Mouse (Mus musculus): Measurements from ENCODE around the gene Cntn4. TPM values are rescaled to one million over a fixed set of nuclear protein-coding genes. Genes with fewer than 3 reads are reported as not detected.

Gene Cntn4
- polyA plus RNA-seq, 1 experiment, result not detected

DNA sequence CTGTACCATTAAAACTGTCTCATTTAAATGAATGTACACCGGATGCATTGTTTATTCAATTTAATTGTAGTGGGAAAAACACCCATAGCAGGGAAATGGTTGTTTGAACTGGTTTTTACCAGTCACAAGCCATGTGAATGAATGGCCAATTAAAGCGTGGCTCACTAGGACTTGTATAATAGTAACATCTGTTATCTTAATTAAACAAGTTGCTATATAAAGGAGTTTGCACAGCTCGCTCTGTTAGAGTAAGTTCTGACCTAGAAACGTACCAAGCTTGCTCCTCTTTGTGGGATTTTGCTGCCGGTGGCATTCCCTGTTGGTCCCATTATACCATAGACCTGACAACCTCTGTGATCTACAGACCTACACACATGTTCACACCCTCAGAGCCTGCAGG, 902.7 kb downstream of the Cntn4 start:
- Histone ChIP-seq H3K27ac (ENCODE audit: control insufficient read depth, insufficient read depth, low read length) (no peak overlapping the region), H3K27me3 (ENCODE audit: control insufficient read depth, insufficient read depth, low read length) (no peaks in the 10 kb centered on the region), H3K36me3 (ENCODE audit: control insufficient read depth, insufficient read depth, low read length) (no peaks in the 10 kb centered on the region), H3K4me3 (ENCODE audit: control insufficient read depth, insufficient read depth, low read length) (no peak overlapping the region), H3K4me1 (replicated peaks; ENCODE audit: control insufficient read depth, insufficient read depth, low read length) (no peaks in the 10 kb centered on the region)
- no peak for DNase-seq
- 83% methylated on average over 5 of the region's 5 CpGs for WGBS
- TF ChIP-seq POLR2A (IDR thresholded peaks at IDR 0.05; ENCODE audit: control insufficient read depth, extremely low read depth, insufficient read depth, low read length, poor library complexity) (no peak), CTCF (IDR thresholded peaks at IDR 0.05; ENCODE audit: borderline replicate concordance, control insufficient read depth, extremely low read depth, insufficient read depth, low read length, poor library complexity) (no peak)

- TF ChIP-seq POLR2A (IDR thresholded peaks at IDR 0.05; ENCODE audit: control insufficient read depth, extremely low read depth, insufficient read depth, low read length, poor library complexity) (no peak), CTCF (IDR thresholded peaks at IDR 0.05; ENCODE audit: borderline replicate concordance, control insufficient read depth, extremely low read depth, insufficient read depth, low read length, poor library complexity) (no peak)
- WGBS, result 39% methylated on average over 9 of the region's 9 CpGs
These were observed 916.3 kb downstream of the Cntn4 start for GRCm38 (mm10) chr6:106593756-106594155.

DNA sequence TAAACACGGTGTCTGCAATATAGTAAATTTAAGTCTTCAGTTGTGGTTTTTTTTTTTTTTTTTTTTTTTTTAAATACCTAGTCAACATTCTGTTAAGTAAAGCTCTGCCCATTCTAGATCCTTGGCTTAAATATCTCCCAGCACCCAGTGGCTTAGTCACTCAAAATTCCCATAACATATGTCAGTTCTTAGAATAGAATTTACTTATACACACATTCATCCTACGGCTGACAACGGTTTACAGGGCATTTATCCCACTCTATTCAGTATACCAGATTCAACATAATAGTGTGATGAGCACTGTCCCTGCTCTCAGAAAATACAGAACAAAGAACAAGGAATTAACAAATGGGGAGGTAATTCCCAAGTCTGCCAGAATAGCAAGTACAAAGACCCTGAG, 939.6 kb downstream of the Cntn4 start:
- H3K27ac ChIP-seq (ENCODE audit: control insufficient read depth, insufficient read depth, low read length), result no peak overlapping the region
- TF ChIP-seq CTCF (IDR thresholded peaks at IDR 0.05; ENCODE audit: borderline replicate concordance, control insufficient read depth, extremely low read depth, insufficient read depth, low read length, poor library complexity) (no peak), POLR2A (IDR thresholded peaks at IDR 0.05; ENCODE audit: control insufficient read depth, extremely low read depth, insufficient read depth, low read length, poor library complexity) (no peak)
- WGBS, result 97% methylated on average over 3 of the region's 3 CpGs
- no peak overlapping the region for H3K4me3 ChIP-seq (ENCODE audit: control insufficient read depth, insufficient read depth, low read length)
- DNase-seq, result no peak
- no peaks in the 10 kb centered on the region for H3K4me1 ChIP-seq (replicated peaks; ENCODE audit: control insufficient read depth, insufficient read depth, low read length)
- no peaks in the 10 kb centered on the region for H3K36me3 ChIP-seq (ENCODE audit: control insufficient read depth, insufficient read depth, low read length)
- H3K27me3 ChIP-seq (ENCODE audit: control insufficient read depth, insufficient read depth, low read length), result no peaks in the 10 kb centered on the region

More at GRCm38 (mm10) chr6:106593756-106594155, 916.3 kb downstream of the Cntn4 start:
- H3K36me3 ChIP-seq (ENCODE audit: control insufficient read depth, insufficient read depth, low read length), result no peaks in the 10 kb centered on the region
- no peak overlapping the region for H3K27ac ChIP-seq (ENCODE audit: control insufficient read depth, insufficient read depth, low read length)
- H3K4me3 ChIP-seq (ENCODE audit: control insufficient read depth, insufficient read depth, low read length), result no peak overlapping the region
- H3K27me3 ChIP-seq (ENCODE audit: control insufficient read depth, insufficient read depth, low read length), result no peaks in the 10 kb centered on the region
- no peaks in the 10 kb centered on the region for H3K4me1 ChIP-seq (replicated peaks; ENCODE audit: control insufficient read depth, insufficient read depth, low read length)
- DNase-seq, result no peak

DNA sequence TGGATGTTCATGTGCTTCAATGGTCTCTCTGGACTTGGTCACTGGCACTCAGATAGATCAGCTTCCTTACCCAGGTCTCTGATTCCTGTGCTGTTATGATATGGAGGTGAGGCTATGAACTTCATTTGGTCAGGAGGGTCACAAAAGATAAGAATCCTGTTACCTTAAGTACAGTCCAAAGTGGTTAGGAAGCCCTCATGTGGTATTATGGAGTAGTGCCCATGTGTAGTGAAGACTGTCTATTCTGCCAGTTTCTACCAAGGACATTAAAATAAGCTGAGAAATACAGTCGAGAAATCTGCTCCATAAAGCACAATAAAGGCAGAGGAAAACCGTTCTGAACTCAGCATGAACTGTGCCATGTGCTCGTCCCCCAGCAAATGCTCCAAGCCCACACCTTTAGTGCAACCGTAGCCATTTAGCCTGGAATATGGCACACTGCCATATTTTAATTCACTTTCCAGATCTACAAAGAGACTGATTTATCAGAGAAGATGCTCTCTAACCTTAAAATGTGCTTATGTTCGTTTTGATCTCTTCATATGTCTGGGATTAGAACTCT, 943.8 kb downstream of the Cntn4 start:
- H3K4me1 ChIP-seq (replicated peaks; ENCODE audit: control insufficient read depth, insufficient read depth, low read length), result no peaks in the 10 kb centered on the region
- no peak overlapping the region for H3K27ac ChIP-seq (ENCODE audit: control insufficient read depth, insufficient read depth, low read length)
- WGBS, result 81% methylated on average over 5 of the region's 5 CpGs
- no peaks in the 10 kb centered on the region for H3K36me3 ChIP-seq (ENCODE audit: control insufficient read depth, insufficient read depth, low read length)
- H3K4me3 ChIP-seq (ENCODE audit: control insufficient read depth, insufficient read depth, low read length), result no peak overlapping the region
- DNase-seq, result no peak
- TF ChIP-seq CTCF (IDR thresholded peaks at IDR 0.05; ENCODE audit: borderline replicate concordance, control insufficient read depth, extremely low read depth, insufficient read depth, low read length, poor library complexity) (no peak), POLR2A (IDR thresholded peaks at IDR 0.05; ENCODE audit: control insufficient read depth, extremely low read depth, insufficient read depth, low read length, poor library complexity) (no peak)
- no peaks in the 10 kb centered on the region for H3K27me3 ChIP-seq (ENCODE audit: control insufficient read depth, insufficient read depth, low read length)

- H3K36me3 ChIP-seq (ENCODE audit: control insufficient read depth, insufficient read depth, low read length), result no peaks in the 10 kb centered on the region
- no peak overlapping the region for H3K27ac ChIP-seq (ENCODE audit: control insufficient read depth, insufficient read depth, low read length)
- DNase-seq, result no peak
- TF ChIP-seq CTCF (IDR thresholded peaks at IDR 0.05; ENCODE audit: borderline replicate concordance, control insufficient read depth, extremely low read depth, insufficient read depth, low read length, poor library complexity) (no peak), POLR2A (IDR thresholded peaks at IDR 0.05; ENCODE audit: control insufficient read depth, extremely low read depth, insufficient read depth, low read length, poor library complexity) (no peak)
- no peaks in the 10 kb centered on the region for H3K27me3 ChIP-seq (ENCODE audit: control insufficient read depth, insufficient read depth, low read length)
- WGBS, result 83% methylated on average over 3 of the region's 3 CpGs
- no peak overlapping the region for H3K4me3 ChIP-seq (ENCODE audit: control insufficient read depth, insufficient read depth, low read length)
- H3K4me1 ChIP-seq (replicated peaks; ENCODE audit: control insufficient read depth, insufficient read depth, low read length), result no peaks in the 10 kb centered on the region
These were observed 965.6 kb downstream of the Cntn4 start for GRCm38 (mm10) chr6:106643026-106643425.

- no peaks in the 10 kb centered on the region for H3K4me1 ChIP-seq (replicated peaks; ENCODE audit: control insufficient read depth, insufficient read depth, low read length)
- TF ChIP-seq POLR2A (IDR thresholded peaks at IDR 0.05; ENCODE audit: control insufficient read depth, extremely low read depth, insufficient read depth, low read length, poor library complexity) (no peak), CTCF (IDR thresholded peaks at IDR 0.05; ENCODE audit: borderline replicate concordance, control insufficient read depth, extremely low read depth, insufficient read depth, low read length, poor library complexity) (no peak)
- H3K27ac ChIP-seq (ENCODE audit: control insufficient read depth, insufficient read depth, low read length), result no peak overlapping the region
- no peaks in the 10 kb centered on the region for H3K27me3 ChIP-seq (ENCODE audit: control insufficient read depth, insufficient read depth, low read length)
- no peaks in the 10 kb centered on the region for H3K36me3 ChIP-seq (ENCODE audit: control insufficient read depth, insufficient read depth, low read length)
- DNase-seq, result no peak
- WGBS, result 50% methylated on average over 5 of the region's 5 CpGs
- no peak overlapping the region for H3K4me3 ChIP-seq (ENCODE audit: control insufficient read depth, insufficient read depth, low read length)
These were observed 968.2 kb downstream of the Cntn4 start for GRCm38 (mm10) chr6:106645496-106646211.

Data from thymus, adult 2 months (tissue).